Mouse (Mus musculus) CH12F3 (cell line): Measurements from ENCODE around the gene Tmem86a.
"Not testable (repeated sequence)": the region's sequence is repeated elsewhere in the genome, so short reads cannot be mapped to it uniquely, and the experiment has no call there.

ENCODE experiments used
- in situ Hi-C: fragments of 300-500 bp; cut with MboI; formaldehyde crosslinking; loops from 2 replicates; pipeline ENCODE4 v1.14.3; 2020; ENCODE audit warnings: low sequenced_read_pairs

Tmem86a gene

DNA sequence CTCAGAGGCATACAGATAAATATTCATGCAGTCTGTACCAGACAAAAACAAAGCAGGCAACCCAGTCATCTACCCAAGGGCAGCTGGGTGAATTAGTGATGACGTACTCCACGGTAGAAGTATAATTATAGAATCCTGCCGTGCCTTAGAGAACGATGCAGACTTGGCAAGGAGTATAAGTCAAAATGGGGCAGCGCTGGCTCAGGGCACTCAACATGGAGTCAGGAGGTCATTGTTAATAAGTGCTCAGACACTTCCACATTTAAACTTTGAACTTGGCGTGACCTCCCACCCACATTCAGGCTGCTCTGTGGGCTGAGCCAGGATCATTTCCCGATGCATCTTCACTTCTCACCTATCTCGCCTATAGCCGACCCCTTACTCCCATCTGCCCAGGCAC is 25.0 kb upstream of the Tmem86a start:
- in situ Hi-C loops, result no loop called here

DNA sequence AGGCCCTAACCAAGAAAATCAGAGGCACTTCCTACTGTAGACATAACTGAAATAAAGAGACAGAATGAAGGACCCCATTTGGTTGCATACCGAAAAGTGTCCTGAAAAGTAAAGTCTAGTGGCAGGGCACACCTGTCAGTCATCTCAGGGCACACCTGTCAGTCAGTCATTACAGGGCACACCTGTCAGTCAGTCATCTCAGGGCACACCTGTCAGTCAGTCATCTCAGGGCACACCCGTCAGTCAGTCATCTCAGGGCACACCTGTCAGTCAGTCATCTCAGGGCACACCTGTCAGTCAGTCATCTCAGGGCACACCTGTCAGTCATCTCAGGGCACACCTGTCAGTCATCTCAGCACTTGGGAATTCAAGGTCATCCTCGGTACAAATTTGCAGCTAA is 23.5 kb upstream of the Tmem86a start:
- in situ Hi-C loops, result not testable (repeated sequence)

- in situ Hi-C loops, result no loop called here
These were observed 22.9 kb upstream of the Tmem86a start for GRCm38 (mm10) chr7:47027520-47027919.

DNA sequence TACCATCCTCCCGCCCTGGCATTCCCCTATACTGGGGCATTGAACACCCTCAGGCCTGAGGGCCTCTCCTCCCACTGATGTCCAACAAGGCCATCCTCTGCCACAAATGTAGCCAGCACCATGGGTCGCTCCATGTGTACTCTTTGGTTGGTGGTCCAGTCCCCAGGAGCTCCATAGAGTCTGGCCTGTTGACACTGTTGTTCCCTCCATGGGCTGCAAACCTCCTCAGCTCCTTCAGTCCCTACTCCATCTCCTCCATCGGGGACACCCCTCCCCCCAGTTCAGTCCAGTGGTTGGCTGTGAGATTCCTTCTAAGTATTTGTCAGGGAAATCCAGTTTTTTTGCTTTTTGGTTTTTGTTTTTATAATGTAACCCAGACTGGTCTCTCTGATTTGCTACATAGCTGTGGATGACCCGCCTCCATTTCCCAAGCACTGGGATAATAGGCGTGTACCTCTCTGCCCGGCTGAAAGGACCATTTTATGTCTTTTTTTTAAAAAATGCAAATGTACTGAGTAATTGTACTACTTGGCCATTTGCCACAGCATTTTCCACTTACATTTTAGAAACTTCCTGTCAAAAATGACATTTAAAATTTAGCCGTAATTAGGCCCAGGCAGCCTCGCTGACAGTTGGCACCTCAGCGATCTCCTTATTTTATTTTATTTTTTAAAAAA is 19.7 kb upstream of the Tmem86a start:
- in situ Hi-C loops, result no loop called here

DNA sequence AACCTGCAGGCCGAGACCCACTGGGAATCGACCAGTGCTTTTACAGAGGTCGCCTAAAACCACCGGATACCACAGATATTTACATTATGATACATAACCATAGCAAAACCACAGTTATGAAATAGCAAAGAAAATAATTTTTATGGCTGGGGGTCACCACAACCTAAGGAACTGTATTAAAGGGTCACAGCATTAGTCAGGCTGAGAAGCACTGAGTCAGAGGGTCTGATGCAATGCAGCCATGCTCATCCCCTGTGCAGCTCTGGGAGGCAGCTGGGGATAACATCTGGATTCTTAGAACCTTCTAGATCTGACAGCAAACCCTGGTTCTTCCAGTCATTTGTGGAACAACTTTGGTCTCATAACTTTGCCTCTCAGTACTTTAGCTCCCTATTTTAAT is 19.0 kb upstream of the Tmem86a start:
- in situ Hi-C loops, result no loop called here

- in situ Hi-C loops, result no loop called here
These were observed 15.5 kb upstream of the Tmem86a start for GRCm38 (mm10) chr7:47034785-47035384.

GRCm38 (mm10) chr7:47035426-47035825 is 15.0 kb upstream of the Tmem86a start:
- in situ Hi-C loops, result no loop called here

GRCm38 (mm10) chr7:47041706-47042105 is 8.7 kb upstream of the Tmem86a start:
- in situ Hi-C loops, result no loop called here

- in situ Hi-C loops, result no loop called here
These were observed 8.3 kb upstream of the Tmem86a start for GRCm38 (mm10) chr7:47042121-47042520.

GRCm38 (mm10) chr7:47042823-47043490 is 7.4 kb upstream of the Tmem86a start:
- in situ Hi-C loops, result no loop called here

DNA sequence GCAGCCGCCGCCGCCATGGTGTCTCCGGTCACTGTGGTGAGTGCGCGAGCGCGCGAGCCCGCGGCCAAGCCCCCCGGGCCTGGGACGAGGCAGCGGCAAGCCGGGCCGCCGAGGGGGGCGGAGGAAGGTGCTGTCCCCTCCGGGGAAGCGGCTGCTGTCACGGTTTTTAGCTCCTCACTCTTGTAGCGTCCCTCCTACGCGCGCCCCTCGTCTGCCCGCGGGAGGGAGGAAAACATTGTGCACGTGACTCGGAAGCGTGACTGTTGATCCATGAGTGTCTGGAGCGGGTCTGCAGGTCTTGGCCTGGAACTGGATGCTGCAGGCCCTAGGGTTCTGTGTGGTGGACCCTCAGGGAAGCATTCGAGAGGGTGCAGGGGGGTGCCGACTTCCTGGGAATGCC is 365 bp downstream of the Tmem86a start:
- in situ Hi-C loops, result no loop called here

GRCm38 (mm10) chr7:47051404-47052151 is 1.2 kb downstream of the Tmem86a start:
- in situ Hi-C loops, result no loop called here

DNA sequence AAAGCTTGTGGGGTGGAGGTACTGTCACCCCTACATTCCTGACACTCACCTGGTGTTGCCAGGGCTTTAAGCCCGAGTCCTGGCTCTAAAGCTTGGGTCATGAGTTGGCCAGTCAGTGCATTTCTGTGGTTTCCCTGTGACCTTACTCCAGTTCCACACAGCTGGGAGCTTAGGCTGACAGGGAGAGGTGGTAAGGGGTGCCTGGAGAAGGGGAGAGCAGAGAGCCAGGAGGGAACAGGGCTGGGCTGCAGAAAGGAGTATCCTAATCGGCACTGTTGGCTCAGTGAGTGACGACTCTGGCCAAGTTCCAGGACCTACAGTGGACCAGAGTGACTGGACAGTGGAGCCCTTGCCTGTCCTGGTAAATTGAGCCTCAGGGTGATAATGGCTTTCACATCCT is 1.9 kb downstream of the Tmem86a start:
- in situ Hi-C loops, result no loop called here

DNA sequence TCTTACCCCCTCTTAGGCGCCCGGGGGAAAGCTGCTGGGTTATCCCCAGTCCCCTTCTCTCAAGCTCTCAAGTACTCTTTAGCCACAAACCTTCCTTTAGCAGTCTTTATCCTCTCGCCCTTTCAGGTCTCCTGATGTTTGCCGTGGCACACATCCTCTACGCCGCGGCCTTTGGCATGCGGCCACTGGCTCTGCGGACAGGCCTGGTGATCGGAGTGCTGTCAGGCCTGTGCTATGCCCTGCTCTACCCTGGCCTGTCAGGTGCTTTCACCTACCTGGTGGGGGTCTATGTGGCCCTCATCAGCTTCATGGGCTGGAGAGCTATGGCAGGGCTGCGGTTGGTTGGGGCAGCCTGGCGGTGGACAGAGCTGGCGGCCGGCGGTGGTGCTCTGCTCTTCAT is 2.9 kb downstream of the Tmem86a start:
- in situ Hi-C loops, result no loop called here

DNA sequence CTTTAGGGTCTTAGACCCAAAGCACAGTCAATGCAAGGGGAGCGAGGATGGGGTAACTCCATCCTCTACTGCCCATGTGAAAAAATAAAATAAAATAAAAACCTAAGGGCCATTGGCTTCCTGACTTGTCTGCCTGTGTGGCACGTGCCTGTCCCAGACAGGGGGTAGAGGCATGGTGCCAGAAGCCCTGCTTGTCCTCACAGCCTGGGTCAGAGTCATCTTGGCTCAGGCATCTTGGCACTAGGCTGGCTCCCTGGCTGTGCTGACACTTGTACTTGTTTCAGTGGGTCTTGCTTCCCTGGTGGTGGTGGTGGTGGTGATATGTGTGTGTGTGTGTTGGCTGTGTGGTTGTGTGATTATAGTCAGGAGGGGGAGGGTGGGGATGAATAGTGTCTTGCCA is 4.3 kb downstream of the Tmem86a start:
- in situ Hi-C loops, result no loop called here

DNA sequence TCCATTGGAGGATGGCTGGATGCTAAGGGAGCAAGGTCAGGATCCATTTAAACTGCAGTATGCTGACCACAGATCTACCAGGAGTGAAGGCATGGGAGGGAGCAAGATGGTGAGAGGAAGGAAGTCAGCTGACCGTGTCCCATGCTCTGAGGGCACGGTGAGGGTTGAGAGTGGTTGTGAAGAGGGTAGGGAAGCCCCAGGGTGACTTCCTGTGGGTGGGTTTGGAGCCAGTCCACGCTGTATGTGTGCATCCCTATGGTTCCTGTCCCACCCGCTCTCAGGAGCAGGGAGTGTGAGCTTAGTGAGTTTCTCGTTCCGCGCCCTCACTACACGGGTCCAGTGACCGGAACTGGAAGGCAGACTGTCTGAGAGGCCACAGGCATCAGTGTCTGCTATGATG is 5.3 kb downstream of the Tmem86a start:
- in situ Hi-C loops, result no loop called here

DNA sequence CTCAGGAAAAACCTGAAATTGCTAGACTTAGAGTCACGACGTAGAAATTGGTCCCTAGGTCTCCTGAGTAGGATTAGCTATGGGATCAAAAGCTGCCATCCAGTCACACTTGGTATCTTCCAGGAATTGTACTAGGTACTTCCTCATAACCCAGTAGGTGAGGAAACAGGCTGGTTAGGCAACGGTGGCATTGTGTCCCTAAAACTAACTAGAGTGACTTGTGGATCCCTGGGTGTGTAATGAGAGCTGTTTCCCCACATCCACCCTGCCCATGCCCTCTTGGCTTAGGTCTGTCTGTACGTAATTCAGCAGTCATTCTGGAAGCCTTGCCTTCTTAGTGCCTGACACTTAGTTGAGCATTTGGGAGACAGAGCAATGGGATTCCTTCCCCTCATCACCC is 5.9 kb downstream of the Tmem86a start:
- in situ Hi-C loops, result no loop called here

DNA sequence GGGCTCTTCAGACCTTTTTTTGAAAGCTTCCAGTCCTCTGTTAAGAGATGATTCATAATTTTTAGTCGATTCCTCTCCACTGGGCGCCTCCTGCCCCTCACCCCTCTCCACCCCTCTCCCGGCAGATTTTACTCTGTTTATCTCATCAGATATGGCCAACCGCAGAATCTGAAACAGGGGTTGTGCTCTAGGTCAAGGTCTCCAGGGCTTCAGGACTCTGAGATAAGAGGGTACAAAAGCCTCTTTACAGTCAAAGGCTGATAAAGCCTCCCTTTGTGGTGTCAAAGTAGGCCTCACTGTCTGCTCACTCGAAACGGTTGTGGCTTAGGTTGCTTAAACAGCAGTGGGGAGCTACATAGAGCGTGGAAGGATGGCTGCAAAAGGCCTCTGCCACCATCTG is 8.9 kb downstream of the Tmem86a start:
- in situ Hi-C loops, result no loop called here

GRCm38 (mm10) chr7:47061560-47061959 is 11.2 kb downstream of the Tmem86a start:
- in situ Hi-C loops, result no loop called here

- in situ Hi-C loops, result no loop called here
These were observed 16.5 kb downstream of the Tmem86a start for GRCm38 (mm10) chr7:47066942-47067341.

- in situ Hi-C loops, result no loop called here
These were observed 17.5 kb downstream of the Tmem86a start for GRCm38 (mm10) chr7:47067879-47068278.

DNA sequence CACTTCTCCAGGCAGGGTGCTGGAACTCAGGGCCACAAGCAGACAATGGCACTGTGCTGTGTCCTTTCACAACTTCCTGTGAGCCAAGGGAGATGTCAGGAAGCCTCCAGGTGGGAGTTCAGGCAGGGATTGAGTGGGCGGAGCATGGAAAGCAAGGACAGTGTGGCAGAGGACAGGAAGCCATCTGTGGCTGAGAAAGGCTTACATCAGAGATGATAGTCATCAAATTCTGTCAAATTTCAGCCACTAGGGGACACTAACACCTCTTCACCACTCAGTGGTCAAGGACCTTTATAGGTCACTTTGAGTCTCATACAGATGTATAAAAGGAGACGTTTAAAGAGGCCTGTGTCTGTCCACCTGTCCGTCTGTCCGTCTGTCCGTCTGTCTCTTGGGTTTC is 22.1 kb downstream of the Tmem86a start:
- in situ Hi-C loops, result no loop called here
